Mouse (Mus musculus) ES-CJ7 (cell line): ENCODE measurements around the gene Gm49673.
"Not testable (repeated sequence)": the region's sequence is repeated elsewhere in the genome, so short reads cannot be mapped to it uniquely, and the experiment has no call there.

Source experiments
- DNase-seq: peaks from one replicate; pipeline ENCODE4 v3.0.0; 2011; ENCODE audit warnings: low read depth, low spot score

The Gm49673 gene

GRCm38 (mm10) chr17:8138116-8138515 lies 9.5 kb downstream of the Gm49673 start:
- not testable (repeated sequence) for DNase-seq

GRCm38 (mm10) chr17:8130849-8131248 lies 16.7 kb downstream of the Gm49673 start:
- not testable (repeated sequence) for DNase-seq

GRCm38 (mm10) chr17:8129578-8129977 lies 18.0 kb downstream of the Gm49673 start:
- not testable (repeated sequence) for DNase-seq

GRCm38 (mm10) chr17:8128326-8128993 lies 19.1 kb downstream of the Gm49673 start:
- DNase-seq, result not testable (repeated sequence)

GRCm38 (mm10) chr17:8124586-8124985 lies 23.0 kb downstream of the Gm49673 start:
- not testable (repeated sequence) for DNase-seq

GRCm38 (mm10) chr17:8122974-8123373 lies 24.6 kb downstream of the Gm49673 start:
- not testable (repeated sequence) for DNase-seq

GRCm38 (mm10) chr17:8116928-8117327 lies 30.7 kb downstream of the Gm49673 start:
- DNase-seq, result not testable (repeated sequence)

- DNase-seq, result not testable (repeated sequence)
Measured at GRCm38 (mm10) chr17:8116378-8116777, 31.2 kb downstream of the Gm49673 start.

- not testable (repeated sequence) for DNase-seq
Measured at GRCm38 (mm10) chr17:8112199-8112598, 35.4 kb downstream of the Gm49673 start.

- not testable (repeated sequence) for DNase-seq
Measured at GRCm38 (mm10) chr17:8101297-8101609, 46.3 kb downstream of the Gm49673 start.

- not testable (repeated sequence) for DNase-seq
Measured at GRCm38 (mm10) chr17:8100405-8101296, 46.9 kb downstream of the Gm49673 start.

- not testable (repeated sequence) for DNase-seq
Measured at GRCm38 (mm10) chr17:8096199-8096598, 51.4 kb downstream of the Gm49673 start.

- DNase-seq, result not testable (repeated sequence)
Measured at GRCm38 (mm10) chr17:8095653-8096052, 51.9 kb downstream of the Gm49673 start.

- DNase-seq, result not testable (repeated sequence)
Measured at GRCm38 (mm10) chr17:8092537-8093526, 54.8 kb downstream of the Gm49673 start.

- DNase-seq, result not testable (repeated sequence)
Measured at GRCm38 (mm10) chr17:8091320-8091719, 56.3 kb downstream of the Gm49673 start.

GRCm38 (mm10) chr17:8069847-8070246 lies 77.7 kb downstream of the Gm49673 start:
- not testable (repeated sequence) for DNase-seq

- DNase-seq, result not testable (repeated sequence)
Measured at GRCm38 (mm10) chr17:8056637-8057138, 90.9 kb downstream of the Gm49673 start.

GRCm38 (mm10) chr17:8055919-8056589 lies 91.5 kb downstream of the Gm49673 start:
- not testable (repeated sequence) for DNase-seq

GRCm38 (mm10) chr17:8051247-8051646 lies 96.3 kb downstream of the Gm49673 start:
- peak; percentile 14 for DNase-seq

GRCm38 (mm10) chr17:8050218-8050617 lies 97.4 kb downstream of the Gm49673 start:
- not testable (repeated sequence) for DNase-seq
